Mouse (Mus musculus) gastrocnemius, adult 8-10 months (tissue): ENCODE results near the gene Scnn1b. TPM values are rescaled to one million over a fixed set of nuclear protein-coding genes. Genes with fewer than 3 reads are reported as not detected.

Source experiments
- DNase-seq, 2 experiments: peaks; one replicate each; pipeline ENCODE4 v3.0.0; 2022; ENCODE audit warnings: low spot score in 2 of 2
- total RNA-seq, 4 experiments: library from RNA; stranded (reverse); gene quantifications; 2 replicates each; pipeline ENCODE4 v1.2.4; 2022

Gene Scnn1b
- total RNA-seq, 4 experiments from 2014 or later, result 0.29 TPM; not detected in 3

- DNase-seq, result no peak
Observed at GRCm38 (mm10) chr7:121963883-121964398, 99.1 kb downstream of the Scnn1b start.

GRCm38 (mm10) chr7:121966169-121966568, 101.3 kb downstream of the Scnn1b start:
- DNase-seq, result no peak

Other genes starting within 250 kb of the Scnn1b start
- gene Usp31, start 157.8 kb upstream of the Scnn1b start, total RNA-seq, result 1 to 10 TPM; 5.8 to 7.8 (median 6.3) TPM
- gene Scnn1g, start 130.6 kb upstream of the Scnn1b start, total RNA-seq, result not detected
- gene Cog7, start 116.7 kb downstream of the Scnn1b start, total RNA-seq, result 10 to 100 TPM; 11.1 to 11.9 (median 11.6) TPM
- 10 to 100 TPM; 13.3 to 17.0 (median 15.2) TPM for gene Gga2, start 156.2 kb downstream of the Scnn1b start, total RNA-seq
- 10 to 100 TPM; 18.3 to 22.9 (median 21.0) TPM for gene Ubfd1, start 202.1 kb downstream of the Scnn1b start, total RNA-seq
- gene Ears2, start 202.2 kb downstream of the Scnn1b start, total RNA-seq, result 1 to 10 TPM; 6.4 to 9.3 (median 8.0) TPM
- gene Ndufab1, start 236.8 kb downstream of the Scnn1b start, total RNA-seq, result 100 to 1,000 TPM; 535 to 610 (median 563) TPM